Mouse (Mus musculus) left cerebral cortex, postnatal 36 days (tissue): Measurements from ENCODE around the gene Lpar3. TPM values are rescaled to one million over a fixed set of nuclear protein-coding genes. Genes with fewer than 3 reads are reported as not detected.
A peak's percentile ranks its signal among the peaks of the same experiment; 100 is the strongest.

ENCODE experiments used
- DNase-seq, 2 experiments: peaks; one replicate each; pipeline ENCODE4 v3.0.0; 2021 to 2022; ENCODE audit warnings: low spot score in 2 of 2, mixed read lengths in 1 of 2
- intact Hi-C: fragments of 180-260 bp; cut with DNase I; formaldehyde crosslinking; loops from one replicate; pipeline ENCODE4 v1.15.1; 2025
- total RNA-seq, 2 experiments: library from RNA; stranded (reverse); gene quantifications; 2 replicates each; pipeline ENCODE4 v1.2.3; 2021

Gene Lpar3
- total RNA-seq: under 1 TPM; 0.32 to 0.68 TPM

DNA sequence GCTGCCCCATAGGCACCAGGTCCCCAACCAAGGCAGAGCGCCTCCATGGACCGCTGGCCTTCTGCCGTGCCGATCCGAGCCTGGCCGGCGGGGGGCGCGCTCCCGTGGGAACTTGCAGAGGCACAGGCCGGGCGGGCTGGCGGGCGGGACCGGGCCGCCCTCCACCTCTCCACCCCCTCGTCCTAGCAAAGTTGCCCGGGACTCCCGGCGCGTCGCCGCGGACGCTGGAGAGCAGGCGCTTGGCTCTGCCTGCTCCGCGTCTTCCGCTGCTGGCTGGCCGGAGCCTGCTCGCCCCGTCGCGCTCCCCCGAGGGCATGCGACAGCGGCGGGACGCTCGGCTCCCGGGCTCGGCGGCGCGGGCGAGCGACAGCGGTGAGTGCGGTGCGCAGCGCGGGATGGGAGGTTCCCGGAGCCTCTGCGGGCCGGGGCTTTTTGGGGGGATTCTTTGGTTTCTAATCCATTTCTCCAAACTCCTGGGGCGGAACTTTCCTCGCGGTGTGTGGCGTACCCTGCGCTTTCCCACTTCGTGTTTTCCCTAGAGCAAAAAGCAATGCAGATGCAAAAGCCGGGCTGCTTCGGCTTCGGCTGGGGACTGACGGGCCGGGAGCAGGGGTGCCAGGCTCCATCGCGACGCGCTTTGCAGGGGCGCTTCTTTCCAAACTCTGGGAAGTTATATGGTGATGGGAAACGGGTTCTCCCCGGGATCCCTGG lies at the start of gene Lpar3:
Lpar3 (plus strand) TSS at position 188 of the 711 bp plus-strand sequence.
- intact Hi-C loops: no loop called here
- DNase-seq: peak; percentile 24 to 25

DNA sequence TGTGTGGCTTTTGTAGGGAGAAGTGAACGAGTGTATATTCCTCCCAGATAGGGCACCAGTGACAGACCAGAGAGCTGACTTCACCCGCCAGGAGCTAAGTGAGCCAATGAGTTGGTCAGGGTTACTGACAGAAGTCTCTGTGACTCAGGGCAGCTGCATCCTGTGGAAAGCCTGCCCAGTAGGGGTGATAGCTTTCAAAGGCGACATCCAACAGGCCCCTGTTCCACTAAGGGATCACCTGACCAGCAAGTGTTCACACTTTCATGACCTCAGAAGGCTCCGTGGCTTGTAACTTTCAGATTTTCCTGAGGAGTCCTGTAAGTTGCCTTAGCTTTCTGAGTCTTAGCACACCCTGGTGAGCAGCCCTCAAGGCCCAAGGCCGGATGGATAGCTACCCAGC lies 47.7 kb upstream of the Lpar3 start:
- intact Hi-C loops: no loop called here
- no peak for DNase-seq

DNA sequence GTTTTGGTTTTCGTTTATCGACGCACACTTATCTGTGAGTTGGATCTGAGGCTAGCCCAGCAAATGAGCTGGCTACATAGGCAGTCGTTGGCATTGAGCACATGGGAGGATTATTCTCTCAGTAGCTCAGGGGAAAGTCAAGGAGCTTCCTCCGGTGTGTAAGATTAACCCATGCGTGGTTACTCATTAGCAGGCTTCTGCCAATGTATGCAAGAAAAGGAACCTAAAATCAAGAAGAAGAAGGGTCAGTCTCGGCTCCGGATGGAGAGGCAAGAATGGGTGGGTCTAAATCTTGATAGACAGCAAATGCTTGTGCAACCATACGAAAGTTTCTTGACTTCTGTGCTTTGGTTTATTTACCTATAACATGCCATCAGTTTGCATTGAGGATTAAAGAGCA lies 46.5 kb upstream of the Lpar3 start:
- intact Hi-C loops: no loop called here

DNA sequence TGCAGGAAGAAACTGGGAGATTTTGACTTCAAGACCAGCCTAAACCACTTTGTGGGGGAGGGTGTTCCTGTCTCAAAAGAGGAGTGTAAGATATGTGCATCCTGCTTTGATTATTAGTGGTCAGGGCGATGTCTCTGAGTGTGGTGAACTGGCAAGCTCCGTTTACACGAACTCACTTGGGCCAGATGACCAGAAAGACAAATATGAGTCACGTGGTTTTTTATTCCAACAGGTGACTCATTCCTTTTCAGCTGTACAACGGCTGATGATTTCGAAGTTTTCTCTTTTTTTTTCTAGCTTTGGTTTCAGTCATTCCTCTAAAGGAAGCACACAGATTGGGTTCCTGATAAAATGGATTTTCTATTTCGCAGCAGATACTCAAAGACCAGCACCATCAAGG lies 43.5 kb upstream of the Lpar3 start:
- DNase-seq: no peak
- intact Hi-C loops: loop anchor here (1.0 kb wide), 1 partner anchor 227 kb away; no protein-coding TSS in a partner anchor

More for the DNA sequence above, 46.5 kb upstream of the Lpar3 start:
- DNase-seq: no peak

DNA sequence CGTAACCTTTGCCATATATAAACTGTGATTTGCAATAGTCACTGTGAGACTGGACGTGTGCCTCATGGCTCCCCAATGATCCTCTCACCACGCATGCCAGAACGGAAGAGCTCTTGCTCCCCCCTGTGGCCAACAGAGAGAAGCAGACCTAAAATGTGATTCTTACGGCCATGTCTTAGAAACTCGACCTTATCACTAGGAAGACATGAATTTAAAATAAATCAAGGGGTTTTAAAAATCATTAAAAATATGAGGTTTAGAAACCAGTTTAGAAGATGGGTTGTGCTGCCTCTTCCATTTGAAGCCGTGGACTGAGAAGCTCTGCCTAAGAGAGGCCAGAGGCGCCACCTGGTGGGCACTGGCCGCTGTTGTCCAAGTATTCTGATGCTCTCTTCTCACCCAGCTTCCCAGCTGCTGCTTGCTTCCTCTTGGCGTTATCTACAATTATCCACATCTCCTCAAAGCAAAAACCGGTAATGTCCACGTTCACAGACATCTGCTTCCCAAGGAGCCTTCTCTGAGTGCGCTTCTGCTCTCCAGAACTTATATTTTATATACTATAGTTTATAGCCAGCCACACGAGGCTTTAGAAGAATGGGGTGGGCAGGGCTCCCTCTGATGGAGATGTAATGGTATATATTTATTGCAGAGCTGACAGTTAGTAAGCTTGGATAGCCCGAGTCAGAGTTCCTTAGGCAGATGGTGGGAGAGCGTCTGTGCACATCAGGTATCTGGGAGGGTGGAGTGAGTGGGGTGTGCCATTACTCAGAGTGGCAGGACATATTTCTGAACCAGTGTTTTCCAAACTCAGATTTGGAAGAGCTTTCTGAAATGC lies 42.8 kb upstream of the Lpar3 start:
- DNase-seq: peak; percentile 74 to 81
- intact Hi-C loops: loop anchor here (1.0 kb wide), 2 partner anchors 120 to 228 kb away; no protein-coding TSS in a partner anchor

DNA sequence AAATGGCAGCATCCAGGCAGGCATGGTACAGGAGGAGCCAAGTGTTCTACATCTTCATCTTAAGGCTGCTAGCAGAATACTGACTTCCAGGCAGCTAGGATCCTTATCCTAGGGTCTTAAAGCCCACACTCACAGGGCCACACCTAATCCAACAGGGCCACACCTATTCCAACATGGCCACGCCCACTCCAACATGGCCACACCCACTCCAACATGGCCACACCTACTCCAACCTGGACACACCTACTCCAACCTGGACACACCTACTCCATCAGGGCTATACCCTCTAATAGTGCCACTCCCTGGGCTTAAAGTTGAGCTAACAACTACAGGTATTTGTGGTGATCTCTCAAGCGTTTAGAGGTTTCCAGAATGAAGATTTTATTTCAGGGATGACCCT lies 40.4 kb upstream of the Lpar3 start:
- intact Hi-C loops: loop anchor here (10.0 kb wide), 1 partner anchor 324 kb away; no protein-coding TSS in a partner anchor

DNA sequence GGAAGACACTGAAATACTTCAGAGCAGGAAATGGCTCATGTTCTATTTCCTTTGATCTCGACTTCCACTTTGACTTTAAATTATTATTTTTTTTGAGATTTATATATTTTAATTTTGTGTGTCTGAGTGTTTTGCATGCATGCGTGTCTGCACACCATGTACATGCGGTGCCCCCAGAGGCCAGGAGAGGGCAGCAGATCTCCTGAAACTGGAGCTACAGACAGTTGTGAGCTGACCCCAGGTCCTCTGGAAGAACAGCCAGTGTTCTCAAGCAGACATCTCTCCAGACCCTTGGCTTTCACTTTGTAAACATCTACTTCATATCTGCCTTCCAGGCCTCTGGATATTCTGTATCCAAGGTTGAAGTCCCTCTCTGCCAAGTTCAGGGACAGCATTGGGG lies 39.8 kb upstream of the Lpar3 start:
- intact Hi-C loops: loop anchor here (10.0 kb wide), 1 partner anchor 324 kb away; no protein-coding TSS in a partner anchor
- DNase-seq: no peak

More for the DNA sequence above, 40.4 kb upstream of the Lpar3 start:
- DNase-seq: no peak

DNA sequence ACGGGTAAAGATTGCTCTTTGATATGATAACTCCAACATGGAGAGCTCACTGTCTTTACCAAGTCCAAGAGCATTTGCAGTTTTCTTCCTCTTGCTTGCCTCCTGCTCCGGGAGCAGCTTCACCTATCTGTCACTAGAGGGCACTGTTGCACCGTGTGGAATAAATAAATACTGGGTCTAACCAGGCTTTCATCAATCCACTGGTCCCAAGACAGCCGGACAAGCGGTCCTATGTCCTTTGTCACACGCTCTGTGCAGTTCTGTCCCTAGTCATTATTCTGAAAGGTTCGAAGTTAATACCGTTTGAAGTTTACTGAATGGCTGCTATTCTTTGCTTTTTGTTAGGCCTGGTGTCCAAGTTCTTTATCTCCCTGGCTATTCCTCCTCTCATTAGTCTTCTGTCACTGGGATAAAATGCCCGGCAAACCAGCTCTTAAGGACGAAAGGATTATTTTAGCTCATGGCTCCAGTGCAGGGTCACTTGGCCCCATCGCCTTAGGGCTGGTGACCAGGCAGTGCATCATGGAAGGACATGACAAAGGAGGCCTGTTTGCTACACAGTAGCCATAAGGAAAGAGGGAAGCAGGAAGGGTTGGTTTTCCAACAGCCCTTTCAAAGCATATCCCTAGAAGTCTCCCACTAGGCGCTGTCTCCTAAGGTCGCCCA lies 35.6 kb upstream of the Lpar3 start:
- intact Hi-C loops: loop anchor here (5.0 to 10.0 kb wide), 3 partner anchors 142 to 597 kb away; no protein-coding TSS in a partner anchor
- peak; percentile 53 to 72 for DNase-seq

DNA sequence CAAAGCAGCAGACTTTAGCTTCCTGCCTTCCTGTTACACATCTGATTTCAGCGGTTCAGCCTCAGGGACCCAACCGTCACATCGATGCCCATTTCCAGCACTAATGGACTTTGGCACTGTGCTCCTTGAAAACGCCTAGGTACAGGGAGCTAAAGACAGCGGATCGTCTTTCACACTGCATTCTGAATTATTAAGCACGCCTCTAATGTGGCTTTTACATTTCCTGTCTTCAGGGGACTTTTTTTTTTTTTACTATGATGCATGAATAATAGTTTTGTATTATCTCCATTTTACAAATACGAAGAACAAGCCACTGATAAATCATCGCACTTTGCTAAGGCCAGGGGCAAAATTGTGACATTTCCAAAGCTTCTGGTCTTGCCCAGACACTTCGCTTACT lies 34.7 kb upstream of the Lpar3 start:
- intact Hi-C loops: loop anchor here (5.0 to 10.0 kb wide), 3 partner anchors 141 to 596 kb away; no protein-coding TSS in a partner anchor
- no peak for DNase-seq

DNA sequence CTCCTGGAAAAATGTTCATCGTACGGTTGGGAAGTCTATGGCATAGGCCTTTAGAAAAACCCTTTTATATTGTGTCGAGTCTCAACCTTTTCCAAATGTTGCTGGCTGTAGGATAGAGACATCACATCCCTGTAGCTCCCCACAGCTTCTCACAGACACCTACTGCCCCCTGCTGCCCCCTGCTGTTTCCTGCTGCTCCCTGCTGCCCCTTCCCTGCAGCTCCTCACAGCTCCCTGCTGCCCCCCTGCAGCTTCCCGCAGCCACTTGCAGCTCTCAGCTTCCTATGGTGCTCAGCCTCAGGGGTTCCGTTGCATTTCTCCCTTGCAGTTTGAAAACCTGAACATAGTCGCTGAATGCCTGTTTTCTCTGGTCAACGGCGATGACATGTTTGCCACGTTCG lies 30.8 kb upstream of the Lpar3 start:
- intact Hi-C loops: loop anchor here (5.0 to 10.0 kb wide), 3 partner anchors 137 to 592 kb away; no protein-coding TSS in a partner anchor
- DNase-seq: no peak

DNA sequence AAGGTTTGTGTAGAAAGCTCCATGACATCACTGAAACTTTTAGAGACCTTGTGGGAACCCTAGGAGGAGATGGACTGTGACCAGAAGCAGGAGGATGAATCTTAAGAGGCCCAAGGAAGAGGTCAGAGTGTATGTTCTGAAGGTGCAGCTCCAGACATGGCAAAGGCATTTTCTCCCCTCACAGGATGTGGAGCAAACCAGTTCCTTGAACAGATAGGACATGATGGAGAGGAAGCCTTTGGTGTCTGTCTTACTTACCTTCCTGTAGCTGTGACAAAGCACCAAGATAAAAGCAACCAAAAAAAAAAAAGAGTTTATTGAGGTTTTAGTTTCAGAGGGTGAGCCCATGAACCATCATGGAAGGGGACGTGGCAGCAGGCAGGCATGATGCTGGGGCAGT lies 28.3 kb upstream of the Lpar3 start:
- intact Hi-C loops: no loop called here
- no peak for DNase-seq

DNA sequence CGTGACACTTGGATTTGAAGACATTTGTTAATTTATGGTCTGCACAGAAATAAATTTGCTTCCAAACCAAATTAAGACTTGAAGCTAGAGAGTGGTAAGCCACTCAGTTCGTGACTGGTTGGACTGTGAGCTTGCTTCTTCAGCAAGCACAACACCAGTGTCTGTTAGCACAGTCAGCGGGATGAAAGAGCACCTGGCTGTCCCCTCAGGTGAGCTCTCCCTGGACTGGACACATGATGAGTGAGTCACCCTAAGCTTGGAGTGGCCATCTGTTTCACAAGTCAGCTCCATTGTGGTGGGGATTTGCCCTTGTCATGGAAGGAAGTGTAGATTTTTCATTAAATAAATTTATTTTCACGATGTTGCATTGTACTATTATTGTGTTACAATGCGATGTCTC lies 25.6 kb upstream of the Lpar3 start:
- no peak for DNase-seq
- intact Hi-C loops: no loop called here

DNA sequence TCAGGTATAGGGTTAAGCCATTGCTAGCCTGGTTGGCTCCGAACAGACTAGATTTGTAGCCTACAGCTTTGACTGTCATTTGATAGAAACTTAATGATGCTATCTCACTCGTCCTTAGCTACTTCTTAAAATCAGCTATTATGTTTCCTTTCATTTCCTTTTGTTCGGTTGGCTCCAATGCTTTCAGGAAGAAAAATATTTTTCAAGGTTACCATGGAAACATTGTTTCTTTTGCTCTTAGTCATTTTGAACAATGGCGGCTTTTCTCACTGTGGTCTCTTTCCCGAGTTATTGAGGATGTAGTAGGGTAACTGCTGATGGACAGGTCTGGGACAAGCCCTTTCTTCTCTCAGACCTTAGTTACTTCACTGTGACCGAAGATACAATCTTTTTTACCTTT lies 24.5 kb upstream of the Lpar3 start:
- intact Hi-C loops: no loop called here
- DNase-seq: no peak

DNA sequence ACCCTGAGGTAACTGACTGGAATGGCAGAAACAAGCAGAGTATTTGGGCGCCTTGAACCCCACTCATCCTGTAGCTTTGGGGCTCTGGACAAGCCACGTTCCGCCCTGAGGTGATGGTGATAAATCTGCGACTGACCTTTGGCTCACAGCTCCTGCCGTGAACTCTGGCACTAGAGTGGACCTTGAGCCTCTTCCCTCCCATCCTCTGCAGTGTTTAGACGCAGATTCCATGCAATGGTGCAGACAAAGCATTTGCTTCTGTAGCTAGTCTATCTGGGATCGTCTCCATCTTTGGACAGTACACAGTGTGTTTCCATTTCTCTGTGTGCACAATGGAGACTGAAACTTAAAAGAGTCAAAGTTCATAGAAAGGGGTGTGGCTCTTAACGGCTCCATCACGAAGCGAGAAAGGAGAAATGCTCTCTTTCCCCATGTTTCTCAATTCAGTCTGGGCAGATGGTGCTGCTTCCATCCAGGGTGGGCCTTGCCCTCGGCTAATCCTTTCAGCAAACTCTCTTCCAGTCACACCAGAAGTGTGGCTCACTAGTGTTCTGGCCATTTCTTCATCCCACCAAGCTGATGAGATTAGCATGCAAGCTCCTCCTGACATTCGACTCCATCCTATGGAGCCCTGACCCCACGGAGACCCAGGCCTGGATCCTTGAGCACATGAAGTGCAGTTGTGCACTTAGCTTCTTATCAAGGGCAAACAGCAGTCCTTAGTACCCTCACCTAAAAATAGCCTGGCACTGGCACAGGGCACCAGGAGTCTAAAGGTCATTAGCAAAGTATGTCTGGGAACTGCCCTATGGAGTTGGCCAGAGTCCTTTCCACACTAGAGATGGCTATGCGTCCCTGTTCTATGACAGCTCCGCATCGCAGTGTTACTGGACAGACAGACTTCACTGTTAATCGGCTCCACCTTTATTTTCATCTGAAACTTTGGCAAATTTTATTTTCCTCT lies 23.7 kb upstream of the Lpar3 start:
- intact Hi-C loops: no loop called here
- DNase-seq: no peak

DNA sequence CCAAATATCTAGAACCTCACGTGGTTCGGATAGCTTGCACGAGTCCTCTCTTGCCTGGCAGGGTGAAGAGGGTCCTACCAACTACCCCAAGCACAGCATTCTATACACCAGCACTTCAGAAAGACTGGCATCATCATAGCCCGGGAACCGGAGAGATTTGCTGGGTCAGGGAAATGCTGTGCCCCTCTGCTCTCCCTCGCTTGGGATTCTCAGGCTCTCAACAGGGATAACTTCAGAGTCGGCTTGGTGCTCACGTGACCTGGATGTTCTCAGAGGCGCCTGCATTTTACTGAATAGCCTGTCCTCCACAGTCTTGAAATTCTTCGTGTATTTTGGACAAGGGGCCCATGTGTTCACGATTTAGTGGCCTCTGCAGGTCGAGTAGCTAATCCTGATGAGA lies 23.0 kb upstream of the Lpar3 start:
- no peak for DNase-seq
- intact Hi-C loops: no loop called here

DNA sequence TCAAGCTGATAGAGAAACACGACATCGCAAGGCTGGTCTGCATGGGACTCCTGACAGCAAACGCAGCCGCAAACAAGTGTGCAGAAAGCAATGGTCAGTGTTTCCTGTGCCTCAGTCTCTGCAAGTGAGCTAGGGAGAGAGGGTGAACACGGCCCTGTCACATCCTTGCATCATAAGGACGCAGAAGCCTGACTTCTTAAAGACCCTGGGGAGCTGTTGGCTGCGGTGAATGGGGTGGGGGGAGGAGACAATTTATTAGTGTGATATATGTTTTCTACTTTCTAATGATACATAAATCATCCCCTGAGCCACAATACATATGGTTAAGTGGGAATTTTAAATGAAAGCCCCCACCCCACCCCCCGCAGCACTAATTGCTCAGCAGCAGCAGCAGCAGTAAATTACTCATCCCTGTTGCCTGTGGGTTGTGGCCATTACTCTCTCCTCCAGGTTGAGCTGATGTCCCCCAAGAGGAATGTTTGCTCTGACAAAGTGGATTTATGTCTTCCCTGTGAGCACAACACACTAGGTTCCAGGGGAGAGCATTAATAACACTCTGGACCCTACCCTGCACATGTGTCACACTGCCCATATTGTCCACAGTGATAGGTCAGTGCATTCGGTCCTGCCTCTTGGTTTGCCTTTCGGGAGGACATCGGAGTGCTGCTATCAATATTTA lies 21.8 kb upstream of the Lpar3 start:
- no peak for DNase-seq
- intact Hi-C loops: no loop called here

DNA sequence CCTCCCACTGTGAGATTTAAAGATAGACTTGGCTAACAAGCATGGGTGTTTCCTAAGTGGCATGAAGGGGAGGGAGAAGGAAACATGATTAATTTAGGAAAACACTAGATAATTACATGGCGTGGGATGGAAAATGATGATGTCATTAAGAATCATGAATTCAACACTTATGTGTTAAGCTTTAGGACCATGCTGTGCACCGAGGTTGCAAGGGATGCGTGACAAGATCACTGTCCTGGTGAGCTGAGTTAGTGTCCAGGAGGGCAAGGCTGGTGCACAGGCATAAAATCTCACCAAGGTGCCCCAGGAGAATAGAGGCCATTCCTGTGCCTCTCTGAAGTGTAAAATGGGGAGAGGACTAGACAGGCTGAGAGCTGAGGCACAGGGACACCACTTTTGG lies 21.3 kb upstream of the Lpar3 start:
- intact Hi-C loops: no loop called here
- DNase-seq: no peak

DNA sequence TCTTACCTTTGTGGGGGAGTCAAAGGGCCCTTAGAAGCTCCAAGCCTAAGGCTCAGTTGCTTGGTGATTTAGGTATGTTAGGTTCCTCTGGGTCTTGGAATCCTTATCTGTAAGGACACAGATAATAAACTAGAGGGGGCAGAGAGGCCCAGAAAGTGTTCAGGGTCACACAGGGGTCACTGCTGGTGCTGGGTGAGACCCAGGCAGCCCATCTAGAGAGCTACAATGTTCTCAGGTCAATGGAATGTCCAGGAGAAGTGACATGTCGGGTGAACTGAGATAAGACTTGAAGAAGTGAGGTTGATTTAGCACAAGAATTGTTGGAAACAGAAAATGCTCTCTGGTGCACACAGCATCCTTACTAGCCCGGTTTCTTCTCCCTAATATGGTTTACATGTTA lies 16.4 kb upstream of the Lpar3 start:
- intact Hi-C loops: no loop called here

More for the DNA sequence above, 16.4 kb upstream of the Lpar3 start:
- no peak for DNase-seq
